Mouse (Mus musculus): ENCODE data around the gene Med10.

- TF ChIP-seq GATA1 (IDR thresholded peaks at IDR 0.05; ENCODE audit: borderline replicate concordance, low read length) = no peak
- TF ChIP-seq FLI1 (IDR thresholded peaks at IDR 0.05; ENCODE audit: low read length) = no peak
Measured at GRCm38 (mm10) chr13:69833416-69833815, 31.2 kb downstream of the Med10 start.

Measured in megakaryocyte, embryonic 14.5 days (primary cell).